ENCODE assay signal across 8 mouse cellular contexts in the genomic region with DNA sequence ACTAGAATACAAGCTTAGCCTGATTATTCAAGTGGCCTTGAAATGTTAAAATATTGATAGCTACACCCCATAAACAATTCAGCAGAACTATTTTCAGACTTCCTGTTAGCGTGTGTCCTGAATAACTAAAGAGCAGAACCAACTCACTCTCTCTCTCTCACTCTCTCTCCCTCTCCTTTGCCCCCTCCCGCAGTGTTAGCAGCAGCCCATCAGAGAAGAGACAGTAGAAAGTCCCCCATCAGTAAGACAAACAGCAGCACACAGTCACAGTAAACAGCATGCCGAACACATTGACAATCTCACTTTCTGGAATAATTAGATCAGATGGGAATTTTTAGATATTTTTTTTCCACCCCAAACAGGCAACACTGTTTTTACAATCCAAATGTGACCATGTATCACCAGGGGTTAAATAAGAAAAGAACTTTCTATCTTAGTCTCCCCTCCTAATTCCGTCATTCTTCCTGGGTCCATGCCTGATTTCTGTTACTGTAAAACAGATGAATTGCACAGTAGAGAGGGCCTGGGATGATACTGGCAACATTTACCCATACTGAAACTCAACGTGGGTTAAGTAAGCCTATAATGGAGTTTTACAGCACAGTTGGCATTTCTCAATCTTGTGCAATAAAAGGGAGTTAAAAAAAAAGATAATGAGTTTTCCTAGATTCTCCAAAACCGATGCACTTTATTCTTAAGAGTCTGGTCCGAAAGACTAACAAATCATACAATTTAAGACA. TPM values are rescaled to one million over a fixed set of nuclear protein-coding genes. Genes with fewer than 3 reads are reported as not detected.
DNase-seq lines count a peak whose midpoint lies in the region; ATAC-seq and TF ChIP-seq lines count a peak whose summit lies in the region.

No protein-coding gene starts in this region.

- H3K4me3 ChIP-seq in cerebellum, adult 2 months (replicated peaks; ENCODE audit: insufficient read depth, low read depth, low read length), result peak overlapping the region; percentile 95
- peak overlapping the region; percentile 90 for H3K4me3 ChIP-seq in limb, embryonic 14.5 days (replicated peaks; ENCODE audit: low read length)
- H3K4me3 ChIP-seq in small intestine, adult 2 months (ENCODE audit: low read depth, low read length), result peak overlapping the region; percentile 32; the same call in 1 of the 2 replicates

- H3K27me3 ChIP-seq in cerebellum, adult 2 months (ENCODE audit: control insufficient read depth, insufficient read depth, low read length), result no peaks in the 10 kb centered on the region
- H3K27me3 ChIP-seq in limb, embryonic 14.5 days (ENCODE audit: control insufficient read depth, insufficient read depth, low read length), result no peaks in the 10 kb centered on the region
- H3K27me3 ChIP-seq in small intestine, adult 2 months (ENCODE audit: control insufficient read depth, insufficient read depth, low read length), result no peaks in the 10 kb centered on the region

- H3K4me1 ChIP-seq in cerebellum, adult 2 months (ENCODE audit: control insufficient read depth, insufficient read depth, low read length), result no peaks in the 10 kb centered on the region; the same call in none of the 2 replicates
- peaks cover 14% of the 10 kb centered on the region; the same call in 1 of the 2 replicates for H3K4me1 ChIP-seq in limb, embryonic 14.5 days (ENCODE audit: control insufficient read depth, insufficient read depth, low read length)
- H3K4me1 ChIP-seq in small intestine, adult 2 months (ENCODE audit: control insufficient read depth, insufficient read depth, insufficient read length, low read length), result peaks cover 6% of the 10 kb centered on the region; the same call in 1 of the 2 replicates

- H3K9ac ChIP-seq in limb, embryonic 14.5 days (ENCODE audit: low read depth, low read length, severe bottlenecking), result no peak overlapping the region

- TF ChIP-seq POLR2A in cerebellum, adult 2 months (IDR thresholded peaks at IDR 0.05; ENCODE audit: borderline replicate concordance, insufficient read depth, low read length), result no peak
- no peak for TF ChIP-seq POLR2A in limb, embryonic 14.5 days (IDR thresholded peaks at IDR 0.05; ENCODE audit: borderline replicate concordance, extremely low read depth, insufficient read depth, insufficient read length)
- TF ChIP-seq POLR2A in small intestine, adult 2 months (IDR thresholded peaks at IDR 0.05; ENCODE audit: low read depth, low read length), result no peak

- H3K36me3 ChIP-seq in limb, embryonic 14.5 days (ENCODE audit: control insufficient read depth, insufficient read depth, low read length), result peaks cover 5% of the 10 kb centered on the region
- peaks cover 3% of the 10 kb centered on the region; the same call in 1 of the 2 replicates for H3K36me3 ChIP-seq in small intestine, adult 2 months (ENCODE audit: control insufficient read depth, insufficient read depth, low read length)

- H3K4me2 ChIP-seq in limb, embryonic 14.5 days (replicated peaks; ENCODE audit: low read depth, low read length, severe bottlenecking), result peak overlapping the region; percentile 74

- 19% methylated on average over 7 of the region's 7 CpGs for WGBS in cerebellum, adult 2 months
- WGBS in limb, embryonic 14.5 days, result 41% methylated on average over 7 of the region's 7 CpGs
- WGBS in small intestine, adult 2 months, result 15% methylated on average over 7 of the region's 7 CpGs

- DNase-seq in cerebellum, adult 2 months, result no peak
- no peak for DNase-seq in limb, embryonic 14.5 days (ENCODE audit: low spot score)
- DNase-seq in layer of hippocampus, adult 11-12 months (ENCODE audit: low spot score), result no peak
- no peak for DNase-seq in cerebellum, postnatal 25 days

- TF ChIP-seq CTCF in cerebellum, adult 2 months (IDR thresholded peaks at IDR 0.05; ENCODE audit: borderline replicate concordance, insufficient read depth, low read depth, low read length), result no peak
- TF ChIP-seq CTCF in small intestine, adult 2 months (IDR thresholded peaks at IDR 0.05; ENCODE audit: extremely low read depth, insufficient read length, insufficient replicate concordance, low read depth, low read length), result no peak

- no peak for ATAC-seq in cerebellum, adult (ENCODE audit: insufficient number of reproducible peaks, low FRiP score, low TSS enrichment)
- ATAC-seq in CD4-positive, CD25-positive, alpha-beta regulatory T cell, adult 4 months, result peak; percentile 28
- ATAC-seq in granulocyte monocyte progenitor cell, adult 5-6 weeks (replicated peaks; ENCODE audit: poor library complexity, severe bottlenecking), result peak; percentile 69
- ATAC-seq in limb, embryonic 14.5 days (ENCODE audit: low FRiP score, low read depth), result no peak

- H3K27ac ChIP-seq in cerebellum, adult 2 months (ENCODE audit: insufficient read depth, low read length), result no peak overlapping the region
- H3K27ac ChIP-seq in limb, embryonic 14.5 days (replicated peaks; ENCODE audit: low read depth, low read length), result no peak overlapping the region
- H3K27ac ChIP-seq in small intestine, adult 2 months (ENCODE audit: insufficient read depth, low read depth, low read length), result no peak overlapping the region

- H3K9me3 ChIP-seq in limb, embryonic 14.5 days (ENCODE audit: control insufficient read depth, low read length), result no peaks in the 10 kb centered on the region

RNA-seq across cellular contexts. Expression of a gene that starts 2.0 kb away (rescaled TPM):
- polyA plus RNA-seq in cerebellum, adult 2 months (2012; rRNA removed), result 39.9 and 40.6 TPM in 2 replicates
- 10 to 100 TPM in 1 of 2 experiments, 1 to 10 TPM in 1; 9.7 to 18.9 TPM for polyA plus RNA-seq in CD4-positive, CD25-positive, alpha-beta regulatory T cell, adult 4 months (2017; shearing (Covaris generic))
- total RNA-seq in granulocyte monocyte progenitor cell, adult 5-6 weeks (2014; fragmentation: Nextera tagmentation), result 43.6 and 52.2 TPM in 2 replicates
- 67.0 and 77.4 TPM in 2 replicates for total RNA-seq in granulocyte monocyte progenitor cell, adult 5-6 weeks (2017)
- polyA plus RNA-seq in limb, embryonic 14.5 days (2012; rRNA removed), result 18.4 and 22.4 TPM in 2 replicates
- polyA plus RNA-seq in limb, embryonic 14.5 days (2014; fragmentation: Nextera tagmentation; extraction: Ambion mirVana), result 29.4 and 36.8 TPM in 2 replicates
- polyA plus RNA-seq in small intestine, adult 2 months (2012; rRNA removed), result 13.1 and 14.9 TPM in 2 replicates

Comparison
In these comparisons a context has a peak if more than half of its experiments do, and no peak if none do; other contexts are left out.
1. H3K4me3 ChIP-seq: peak in every context shown above with its lines; median percentile 95 in cerebellum, adult 2 months; 90 in limb, embryonic 14.5 days; 32 in small intestine, adult 2 months.
2. ATAC-seq: peak in CD4-positive, CD25-positive, alpha-beta regulatory T cell, adult 4 months (single experiment) and granulocyte monocyte progenitor cell, adult 5-6 weeks (single experiment); none in cerebellum, adult (single experiment) and limb, embryonic 14.5 days (single experiment).